Mouse (Mus musculus): ENCODE results near the gene Tigd3. TPM values are rescaled to one million over a fixed set of nuclear protein-coding genes. Genes with fewer than 3 reads are reported as not detected.
"Not testable (repeated sequence)": the region's sequence is repeated elsewhere in the genome, so short reads cannot be mapped to it uniquely, and the experiment has no call there.

The Tigd3 gene
- polyA plus RNA-seq, 1 experiment = 1.0 TPM

GRCm38 (mm10) chr19:5887234-5887815 is 6.6 kb downstream of the Tigd3 start:
- Histone ChIP-seq H3K79me3 (ENCODE audit: low read depth) (no peaks in the 10 kb centered on the region), H3K4me3 (ENCODE audit: insufficient read depth, poor library complexity, severe bottlenecking) (no peak overlapping the region), H3ac (ENCODE audit: control insufficient read depth, insufficient read length, low read depth) (no peak overlapping the region), H3K27me3 (ENCODE audit: control insufficient read depth, insufficient read depth, insufficient read length) (no peaks in the 10 kb centered on the region), H3K79me2 (ENCODE audit: control insufficient read depth, insufficient read depth) (no peaks in the 10 kb centered on the region), H3K36me3 (ENCODE audit: control insufficient read depth, insufficient read depth) (no peaks in the 10 kb centered on the region)
- TF ChIP-seq MYOG (IDR thresholded peaks at IDR 0.05; ENCODE audit: control insufficient read depth, extremely low read depth, insufficient read length) (no peak), CEBPB (IDR thresholded peaks at IDR 0.05; ENCODE audit: low read depth) (no peak), MAX (IDR thresholded peaks at IDR 0.05) (no peak), USF1 (IDR thresholded peaks at IDR 0.05; ENCODE audit: low read depth) (no peak), FOSL1 (IDR thresholded peaks at IDR 0.05; ENCODE audit: insufficient read depth, low read length, poor library complexity, severe bottlenecking) (no peak), CTCF (IDR thresholded peaks at IDR 0.05; ENCODE audit: control insufficient read depth, insufficient read depth, insufficient read length) (no peak), MYOD1 (IDR thresholded peaks at IDR 0.05; ENCODE audit: control insufficient read depth, insufficient read length, low read depth) (no peak)

GRCm38 (mm10) chr19:5885838-5886237 is 8.1 kb downstream of the Tigd3 start:
- Histone ChIP-seq H3K4me3 (ENCODE audit: insufficient read depth, poor library complexity, severe bottlenecking) (no peak overlapping the region), H3K79me3 (ENCODE audit: low read depth) (no peaks in the 10 kb centered on the region), H3ac (ENCODE audit: control insufficient read depth, insufficient read length, low read depth) (no peak overlapping the region), H3K36me3 (ENCODE audit: control insufficient read depth, insufficient read depth) (no peaks in the 10 kb centered on the region), H3K79me2 (ENCODE audit: control insufficient read depth, insufficient read depth) (no peaks in the 10 kb centered on the region), H3K27me3 (ENCODE audit: control insufficient read depth, insufficient read depth, insufficient read length) (no peaks in the 10 kb centered on the region)
- TF ChIP-seq CEBPB (IDR thresholded peaks at IDR 0.05; ENCODE audit: low read depth) = no peak
- peak; percentile 7 for TF ChIP-seq CTCF (IDR thresholded peaks at IDR 0.05; ENCODE audit: control insufficient read depth, insufficient read depth, insufficient read length)

GRCm38 (mm10) chr19:5883935-5884334 is 10.0 kb downstream of the Tigd3 start:
- no peak overlapping the region for H3K4me3 ChIP-seq (ENCODE audit: insufficient read depth, poor library complexity, severe bottlenecking)
- TF ChIP-seq MYOG (IDR thresholded peaks at IDR 0.05; ENCODE audit: control insufficient read depth, extremely low read depth, insufficient read length) = no peak
- TF ChIP-seq CTCF (IDR thresholded peaks at IDR 0.05; ENCODE audit: control insufficient read depth, insufficient read depth, insufficient read length) = no peak
- no peak for TF ChIP-seq MYOD1 (IDR thresholded peaks at IDR 0.05; ENCODE audit: control insufficient read depth, insufficient read length, low read depth)
- no peak for TF ChIP-seq CEBPB (IDR thresholded peaks at IDR 0.05; ENCODE audit: low read depth)
- TF ChIP-seq MAX (IDR thresholded peaks at IDR 0.05) = no peak
- no peaks in the 10 kb centered on the region for H3K36me3 ChIP-seq (ENCODE audit: control insufficient read depth, insufficient read depth)
- H3ac ChIP-seq (ENCODE audit: control insufficient read depth, insufficient read length, low read depth) = no peak overlapping the region
- no peaks in the 10 kb centered on the region for H3K27me3 ChIP-seq (ENCODE audit: control insufficient read depth, insufficient read depth, insufficient read length)
- no peaks in the 10 kb centered on the region for H3K79me3 ChIP-seq (ENCODE audit: low read depth)
- H3K79me2 ChIP-seq (ENCODE audit: control insufficient read depth, insufficient read depth) = peaks cover 5% of the 10 kb centered on the region

GRCm38 (mm10) chr19:5882079-5882478 is 11.9 kb downstream of the Tigd3 start:
- not testable (repeated sequence) for H3K36me3 ChIP-seq (ENCODE audit: control insufficient read depth, insufficient read depth); H3K79me2 ChIP-seq (ENCODE audit: control insufficient read depth, insufficient read depth); H3K4me3 ChIP-seq (ENCODE audit: insufficient read depth, poor library complexity, severe bottlenecking); H3ac ChIP-seq (ENCODE audit: control insufficient read depth, insufficient read length, low read depth); H3K27me3 ChIP-seq (ENCODE audit: control insufficient read depth, insufficient read depth, insufficient read length); H3K79me3 ChIP-seq (ENCODE audit: low read depth)

- H3K27me3 ChIP-seq (ENCODE audit: control insufficient read depth, insufficient read depth, insufficient read length) = no peaks in the 10 kb centered on the region
- H3K79me2 ChIP-seq (ENCODE audit: control insufficient read depth, insufficient read depth) = peaks cover 9% of the 10 kb centered on the region
- H3K36me3 ChIP-seq (ENCODE audit: control insufficient read depth, insufficient read depth) = no peaks in the 10 kb centered on the region
- TF ChIP-seq MAX (IDR thresholded peaks at IDR 0.05) (no peak), USF1 (IDR thresholded peaks at IDR 0.05; ENCODE audit: low read depth) (no peak), FOSL1 (IDR thresholded peaks at IDR 0.05; ENCODE audit: insufficient read depth, low read length, poor library complexity, severe bottlenecking) (no peak), CEBPB (IDR thresholded peaks at IDR 0.05; ENCODE audit: low read depth) (no peak), CTCF (IDR thresholded peaks at IDR 0.05; ENCODE audit: control insufficient read depth, insufficient read depth, insufficient read length) (no peak)
- no peak overlapping the region for H3ac ChIP-seq (ENCODE audit: control insufficient read depth, insufficient read length, low read depth)
- H3K79me3 ChIP-seq (ENCODE audit: low read depth) = no peaks in the 10 kb centered on the region
- H3K4me3 ChIP-seq (ENCODE audit: insufficient read depth, poor library complexity, severe bottlenecking) = no peak overlapping the region
Observed at GRCm38 (mm10) chr19:5881155-5881554, 12.8 kb downstream of the Tigd3 start.

GRCm38 (mm10) chr19:5879735-5880134 is 14.2 kb downstream of the Tigd3 start:
- H3K4me3 ChIP-seq (ENCODE audit: insufficient read depth, poor library complexity, severe bottlenecking) = no peak overlapping the region
- no peak overlapping the region for H3ac ChIP-seq (ENCODE audit: control insufficient read depth, insufficient read length, low read depth)
- TF ChIP-seq CTCF (IDR thresholded peaks at IDR 0.05; ENCODE audit: control insufficient read depth, insufficient read depth, insufficient read length) (no peak), MAX (IDR thresholded peaks at IDR 0.05) (no peak), MYOG (IDR thresholded peaks at IDR 0.05; ENCODE audit: control insufficient read depth, extremely low read depth, insufficient read length) (no peak), MYOD1 (IDR thresholded peaks at IDR 0.05; ENCODE audit: control insufficient read depth, insufficient read length, low read depth) (no peak), CEBPB (IDR thresholded peaks at IDR 0.05; ENCODE audit: low read depth) (no peak), FOSL1 (IDR thresholded peaks at IDR 0.05; ENCODE audit: insufficient read depth, low read length, poor library complexity, severe bottlenecking) (no peak), USF1 (IDR thresholded peaks at IDR 0.05; ENCODE audit: low read depth) (no peak)
- no peaks in the 10 kb centered on the region for H3K36me3 ChIP-seq (ENCODE audit: control insufficient read depth, insufficient read depth)
- no peaks in the 10 kb centered on the region for H3K27me3 ChIP-seq (ENCODE audit: control insufficient read depth, insufficient read depth, insufficient read length)
- peaks cover 15% of the 10 kb centered on the region for H3K79me2 ChIP-seq (ENCODE audit: control insufficient read depth, insufficient read depth)
- H3K79me3 ChIP-seq (ENCODE audit: low read depth) = peaks cover under 1% of the 10 kb centered on the region

Measured in C2C12 (cell line).